Mouse (Mus musculus) frontal cortex, adult 2 months (tissue): ENCODE data around the gene Utf1. TPM values are rescaled to one million over a fixed set of nuclear protein-coding genes. Genes with fewer than 3 reads are reported as not detected.

ENCODE experiments used
- DNase-seq, 2 experiments: peaks; one replicate each; pipeline ENCODE4 v3.0.0; 2022; ENCODE audit warnings: low spot score in 1 of 2; ENCODE audit errors: extremely low spot score in 1 of 2
- polyA plus RNA-seq: library from polyadenylated mRNA; depleted of rRNA; stranded (reverse); fragments of >200 nt; gene quantifications from 2 replicates; pipeline ENCODE4 v1.2.3, GENCODE M21; 2012

Gene Utf1
- polyA plus RNA-seq, 1 experiment = 0.18 TPM

GRCm38 (mm10) chr7:139970216-139970919 is 26.8 kb downstream of the Utf1 start:
- DNase-seq = no peak

GRCm38 (mm10) chr7:139970979-139971378 is 27.4 kb downstream of the Utf1 start:
- no peak for DNase-seq

GRCm38 (mm10) chr7:139971436-139971835 is 27.8 kb downstream of the Utf1 start:
- no peak for DNase-seq

- DNase-seq = no peak
Measured at GRCm38 (mm10) chr7:139972923-139973331, 29.3 kb downstream of the Utf1 start.

GRCm38 (mm10) chr7:139974307-139974706 is 30.7 kb downstream of the Utf1 start:
- DNase-seq = no peak

GRCm38 (mm10) chr7:139975471-139975870 is 31.9 kb downstream of the Utf1 start:
- no peak for DNase-seq

- peak; percentile 86 to 95 for DNase-seq
Measured at GRCm38 (mm10) chr7:139978278-139978892, 34.8 kb downstream of the Utf1 start, which contains the start of gene 6430531B16Rik. TSS of gene 6430531B16Rik (minus strand) at chr7:139978755.

- DNase-seq = peak in 1 of 2 experiments; percentile 19
Measured at GRCm38 (mm10) chr7:139979011-139979719, 35.6 kb downstream of the Utf1 start.

- DNase-seq = no peak
Measured at GRCm38 (mm10) chr7:139980778-139981177, 37.2 kb downstream of the Utf1 start.

GRCm38 (mm10) chr7:139982058-139982457 is 38.5 kb downstream of the Utf1 start:
- DNase-seq = no peak

- no peak for DNase-seq
Measured at GRCm38 (mm10) chr7:139984505-139984904, 40.9 kb downstream of the Utf1 start.

GRCm38 (mm10) chr7:139988272-139988671 is 44.7 kb downstream of the Utf1 start:
- DNase-seq = no peak

GRCm38 (mm10) chr7:139990864-139991394 is 47.3 kb downstream of the Utf1 start:
- no peak for DNase-seq

GRCm38 (mm10) chr7:139992406-139992805 is 48.8 kb downstream of the Utf1 start, which contains the start of gene Adam8:
TSS of gene Adam8 (minus strand) at chr7:139992562.
- no peak for DNase-seq

- DNase-seq = no peak
Measured at GRCm38 (mm10) chr7:139993532-139993931, 49.9 kb downstream of the Utf1 start.

- no peak for DNase-seq
Measured at GRCm38 (mm10) chr7:139994202-139994601, 50.6 kb downstream of the Utf1 start.

- peak; percentile 37 to 86 for DNase-seq
Measured at GRCm38 (mm10) chr7:139994676-139995075, 51.1 kb downstream of the Utf1 start.
